Mouse (Mus musculus): ENCODE measurements at regions not wholly inside any gene's neighbourhood (a gene's known extent, or its start where the extent isn't known, plus 50 kb on each side); places are given as distances from the start of the nearest gene placed in this dataset.

DNA sequence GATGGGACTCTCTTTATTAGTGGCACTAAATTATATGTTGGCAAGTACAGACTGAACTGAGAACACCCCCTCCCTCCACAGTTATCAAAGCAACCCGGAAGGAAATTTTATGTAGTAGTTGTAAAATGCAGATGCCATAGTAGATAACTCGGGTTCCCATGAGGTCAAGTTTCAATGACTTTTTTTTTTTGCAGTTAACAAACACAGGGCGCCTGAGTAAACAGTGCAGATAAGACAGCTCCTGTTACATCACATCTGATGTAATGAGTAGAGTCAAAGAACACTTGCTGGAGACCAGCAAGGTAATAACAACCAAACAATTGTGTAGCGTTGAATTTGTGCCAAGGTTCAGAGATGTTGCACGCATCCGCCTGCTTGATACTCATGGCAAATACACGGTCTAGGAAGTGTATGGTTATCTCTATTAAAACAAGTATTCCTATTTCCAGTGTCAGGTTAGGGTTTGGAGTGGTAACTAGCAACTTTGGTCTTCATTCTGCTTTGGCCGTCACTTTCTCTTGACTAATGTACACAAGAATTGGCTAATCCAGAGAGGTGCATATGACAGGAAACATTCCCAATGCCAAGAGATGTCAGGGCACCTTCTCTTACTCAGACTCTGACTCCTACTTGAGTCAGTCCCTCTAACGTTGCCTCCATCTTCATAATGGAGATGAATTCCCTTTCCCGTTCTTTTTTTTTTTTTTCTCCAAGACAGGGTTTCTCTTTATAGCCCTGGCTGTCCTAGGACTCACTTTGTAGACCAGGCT is 66.3 kb upstream of the Sp4 start:
- H3K36me3 ChIP-seq, result no peaks in the 10 kb centered on the region
- 89% methylated on average over 10 of the region's 10 CpGs for WGBS

GRCm38 (mm10) chr12:118352866-118353265 is 51.6 kb upstream of the Sp4 start:
- H3K27me3 ChIP-seq (ENCODE audit: low read depth, poor library complexity, severe bottlenecking), result no peaks in the 10 kb centered on the region
- 92% methylated on average over 7 of the region's 7 CpGs for WGBS

More for the DNA sequence above, 66.3 kb upstream of the Sp4 start:
- H3K4me3 ChIP-seq, result no peak overlapping the region
- DNase-seq (ENCODE audit: low spot score), result no peak
- no peak overlapping the region for H3K27ac ChIP-seq (replicated peaks)
- H3K27me3 ChIP-seq (ENCODE audit: low read depth, poor library complexity, severe bottlenecking), result no peaks in the 10 kb centered on the region
- no peaks in the 10 kb centered on the region for H3K4me1 ChIP-seq
- H3K9me3 ChIP-seq (replicated peaks), result no peaks in the 10 kb centered on the region

GRCm38 (mm10) chr12:118351421-118351820 is 50.2 kb upstream of the Sp4 start:
- H3K27me3 ChIP-seq (ENCODE audit: low read depth, poor library complexity, severe bottlenecking), result no peaks in the 10 kb centered on the region
- no peaks in the 10 kb centered on the region for H3K36me3 ChIP-seq
- H3K9me3 ChIP-seq (replicated peaks), result no peaks in the 10 kb centered on the region; the same call in 1 of the 2 replicates
- H3K4me3 ChIP-seq, result no peak overlapping the region
- DNase-seq (ENCODE audit: low spot score), result no peak
- no peak overlapping the region for H3K27ac ChIP-seq (replicated peaks)
- H3K4me1 ChIP-seq, result no peaks in the 10 kb centered on the region

More at GRCm38 (mm10) chr12:118352866-118353265, 51.6 kb upstream of the Sp4 start:
- no peak overlapping the region for H3K27ac ChIP-seq (replicated peaks)
- no peaks in the 10 kb centered on the region for H3K36me3 ChIP-seq
- no peak for DNase-seq (ENCODE audit: low spot score)
- H3K4me3 ChIP-seq, result no peak overlapping the region
- no peaks in the 10 kb centered on the region for H3K9me3 ChIP-seq (replicated peaks)
- no peaks in the 10 kb centered on the region for H3K4me1 ChIP-seq

All from midbrain, embryonic 10.5 days (tissue).